Mouse (Mus musculus) adipocyte (in vitro differentiated cells): ENCODE measurements around the gene Ddx23.

Experiments used
- DNase-seq: peaks from one replicate; pipeline ENCODE4 v3.0.0-alpha.2; 2016; ENCODE audit warnings: low spot score

The Ddx23 gene

GRCm38 (mm10) chr15:98632107-98632744 is 30.5 kb downstream of the Ddx23 start:
- DNase-seq = peak; percentile 49

- DNase-seq = peak; percentile 26
These were observed 31.2 kb downstream of the Ddx23 start for GRCm38 (mm10) chr15:98631493-98631892.

GRCm38 (mm10) chr15:98630540-98630939 is 32.2 kb downstream of the Ddx23 start, which contains the start of gene Cacnb3:
Gene Cacnb3, plus strand, starts transcription at chr15:98630840.
- no peak for DNase-seq

- no peak for DNase-seq
These were observed 33.2 kb downstream of the Ddx23 start for GRCm38 (mm10) chr15:98629464-98629863.

GRCm38 (mm10) chr15:98628589-98629254 is 34.0 kb downstream of the Ddx23 start:
- DNase-seq = no peak

- no peak for DNase-seq
These were observed 36.0 kb downstream of the Ddx23 start for GRCm38 (mm10) chr15:98626487-98627212.

- DNase-seq = no peak
These were observed 36.6 kb downstream of the Ddx23 start for GRCm38 (mm10) chr15:98626078-98626477.

GRCm38 (mm10) chr15:98623361-98623821 is 39.3 kb downstream of the Ddx23 start:
- DNase-seq = no peak

- DNase-seq = no peak
These were observed 40.0 kb downstream of the Ddx23 start for GRCm38 (mm10) chr15:98622721-98623120.

- peak; percentile 59 for DNase-seq
These were observed 40.5 kb downstream of the Ddx23 start for GRCm38 (mm10) chr15:98622199-98622598.

GRCm38 (mm10) chr15:98617176-98617537 is 45.5 kb downstream of the Ddx23 start:
- DNase-seq = peak; percentile 92

GRCm38 (mm10) chr15:98616362-98617175 is 46.1 kb downstream of the Ddx23 start:
- no peak for DNase-seq

- DNase-seq = no peak
These were observed 46.9 kb downstream of the Ddx23 start for GRCm38 (mm10) chr15:98615751-98616150.

GRCm38 (mm10) chr15:98614971-98615370 is 47.7 kb downstream of the Ddx23 start:
- DNase-seq = no peak

GRCm38 (mm10) chr15:98614551-98614950 is 48.1 kb downstream of the Ddx23 start:
- DNase-seq = no peak

- no peak for DNase-seq
These were observed 50.5 kb downstream of the Ddx23 start for GRCm38 (mm10) chr15:98612229-98612628.

GRCm38 (mm10) chr15:98610131-98610633 is 52.5 kb downstream of the Ddx23 start:
- no peak for DNase-seq

- peak; percentile 79 for DNase-seq
These were observed 53.2 kb downstream of the Ddx23 start, which contains the start of gene Adcy6 for GRCm38 (mm10) chr15:98609331-98610130. Gene Adcy6, minus strand, starts transcription at chr15:98610076.

- DNase-seq = no peak
These were observed 53.9 kb downstream of the Ddx23 start for GRCm38 (mm10) chr15:98608784-98609250.

GRCm38 (mm10) chr15:98608058-98608783 is 54.5 kb downstream of the Ddx23 start:
- peak; percentile 80 for DNase-seq
